Mouse (Mus musculus) stomach, postnatal 0 days (tissue): ENCODE data around the gene Cyp2d10.

Source experiments
- CTCF ChIP-seq: IDR thresholded peaks from 2 replicates; pipeline ENCODE4 v1.5.1; 2016; ENCODE audit warnings: antibody characterized with exemption, low read depth, mild to moderate bottlenecking, moderate library complexity
- EP300 ChIP-seq: optimal IDR thresholded peaks from 2 replicates; pipeline ENCODE3; 2016; ENCODE audit warnings: antibody characterized with exemption

DNA sequence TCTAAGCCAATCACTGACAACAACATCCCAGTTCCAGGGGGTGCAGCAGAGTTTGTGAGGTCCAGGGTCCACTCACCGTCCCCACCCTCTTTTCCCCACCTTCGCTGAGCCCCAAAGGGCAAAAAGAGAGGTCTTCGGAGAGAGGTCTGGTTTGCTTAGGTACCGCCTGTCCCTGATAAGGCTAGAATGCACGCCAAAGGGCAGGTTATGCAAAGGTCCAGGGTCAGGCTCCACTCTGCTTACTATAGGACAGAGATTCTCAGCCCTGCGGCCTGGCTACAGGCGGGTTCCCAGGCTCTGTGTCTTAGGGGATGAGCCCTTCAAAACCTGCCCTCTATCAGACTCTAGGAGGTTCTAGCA lies 27.5 kb downstream of the Cyp2d10 start:
- TF ChIP-seq CTCF = no peak
- no peak for TF ChIP-seq EP300
